Mouse (Mus musculus): ENCODE measurements around the gene Bloc1s1. TPM values are rescaled to one million over a fixed set of nuclear protein-coding genes. Genes with fewer than 3 reads are reported as not detected.

Bloc1s1 gene
- polyA plus RNA-seq, 1 experiment from 2014 or later: 228 TPM

DNA sequence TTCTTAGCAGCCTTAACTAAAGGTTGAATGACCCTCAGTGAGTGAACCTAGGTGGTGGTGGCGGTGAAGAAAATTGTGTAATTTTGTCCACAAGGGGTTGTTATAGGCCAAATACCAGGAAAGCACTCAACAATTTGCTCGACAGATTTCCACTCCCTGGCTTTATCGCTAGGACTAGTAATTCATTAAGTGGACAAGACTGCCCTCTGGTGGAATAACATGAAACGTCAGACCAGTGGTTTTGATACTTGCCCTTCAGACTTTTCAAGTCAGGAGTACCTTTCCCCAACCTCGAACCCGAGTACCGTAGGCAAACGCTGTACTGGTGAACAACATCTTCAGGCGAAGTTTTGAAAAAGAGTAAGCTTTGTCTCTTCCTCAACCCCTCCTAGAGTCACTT lies 28.4 kb downstream of the Bloc1s1 start:
- under 1% methylated on average over 9 of the region's 9 CpGs for WGBS
- no peak overlapping the region for H3K9ac ChIP-seq (ENCODE audit: low read depth, low read length)
- H3K27me3 ChIP-seq (ENCODE audit: control insufficient read depth, insufficient read depth, low read depth, low read length): peaks cover 11% of the 10 kb centered on the region
- 0 out of 2 replicates have a peak overlapping the region, but pooled peaks have one; percentile 35 for H3K4me2 ChIP-seq (ENCODE audit: low read length)
- H3K4me1 ChIP-seq (ENCODE audit: control insufficient read depth, insufficient read depth, low read length): peaks cover 21% of the 10 kb centered on the region
- no peaks in the 10 kb centered on the region for H3K36me3 ChIP-seq (ENCODE audit: control insufficient read depth, insufficient read depth, low read length)
- no peaks in the 10 kb centered on the region for H3K9me3 ChIP-seq (replicated peaks; ENCODE audit: control insufficient read depth, low read length, poor library complexity, severe bottlenecking)
- no peak overlapping the region; the same call in 1 of the 2 replicates for H3K4me3 ChIP-seq (ENCODE audit: low read depth, low read length)
- no peak overlapping the region for H3K27ac ChIP-seq (ENCODE audit: low read length)
- ATAC-seq: 0 out of 2 replicates have a peak, but pooled peaks have one; percentile 6

- Histone ChIP-seq H3K9ac (ENCODE audit: low read depth, low read length) (peak overlapping the region; percentile 86), H3K4me1 (ENCODE audit: control insufficient read depth, insufficient read depth, low read length) (peaks cover 42% of the 10 kb centered on the region), H3K9me3 (replicated peaks; ENCODE audit: control insufficient read depth, low read length, poor library complexity, severe bottlenecking) (no peaks in the 10 kb centered on the region), H3K4me3 (ENCODE audit: low read depth, low read length) (peak overlapping the region; percentile 82), H3K4me2 (ENCODE audit: low read length) (peak overlapping the region; percentile 92), H3K27me3 (ENCODE audit: control insufficient read depth, insufficient read depth, low read depth, low read length) (peaks cover 11% of the 10 kb centered on the region), H3K36me3 (ENCODE audit: control insufficient read depth, insufficient read depth, low read length) (no peaks in the 10 kb centered on the region), H3K27ac (ENCODE audit: low read length) (peak overlapping the region; percentile 94)
- WGBS: 2% methylated on average over 9 of the region's 9 CpGs
- ATAC-seq: peak; percentile 21
Measured at GRCm38 (mm10) chr10:128892246-128892645, 31.6 kb downstream of the Bloc1s1 start.

- peak within 1 kb of the TSS; percentile 94 for H3K27ac ChIP-seq (ENCODE audit: low read length)
- H3K4me3 ChIP-seq (ENCODE audit: low read depth, low read length): peak within 1 kb of the TSS; percentile 82
- no peaks in the 10 kb centered on the region; the same call in 1 of the 2 replicates for H3K36me3 ChIP-seq (ENCODE audit: control insufficient read depth, insufficient read depth, low read length)
- ATAC-seq: peak; percentile 83
- whole genome bisulfite sequencing: under 1% methylated on average over 35 of the region's 89 CpGs
- H3K4me2 ChIP-seq (ENCODE audit: low read length): peak within 1 kb of the TSS; percentile 92
- H3K9ac ChIP-seq (ENCODE audit: low read depth, low read length): peak within 1 kb of the TSS; percentile 86
- H3K9me3 ChIP-seq (replicated peaks; ENCODE audit: control insufficient read depth, low read length, poor library complexity, severe bottlenecking): no peaks in the 10 kb centered on the region
- H3K4me1 ChIP-seq (ENCODE audit: control insufficient read depth, insufficient read depth, low read length): peaks cover 42% of the 10 kb centered on the region
- H3K27me3 ChIP-seq (ENCODE audit: control insufficient read depth, insufficient read depth, low read depth, low read length): peaks cover 7% of the 10 kb centered on the region
Measured at GRCm38 (mm10) chr10:128891296-128892094, 32.3 kb downstream of the Bloc1s1 start, which contains the start of gene Gdf11. Gdf11 (minus strand) TSS chr10:128891718.

DNA sequence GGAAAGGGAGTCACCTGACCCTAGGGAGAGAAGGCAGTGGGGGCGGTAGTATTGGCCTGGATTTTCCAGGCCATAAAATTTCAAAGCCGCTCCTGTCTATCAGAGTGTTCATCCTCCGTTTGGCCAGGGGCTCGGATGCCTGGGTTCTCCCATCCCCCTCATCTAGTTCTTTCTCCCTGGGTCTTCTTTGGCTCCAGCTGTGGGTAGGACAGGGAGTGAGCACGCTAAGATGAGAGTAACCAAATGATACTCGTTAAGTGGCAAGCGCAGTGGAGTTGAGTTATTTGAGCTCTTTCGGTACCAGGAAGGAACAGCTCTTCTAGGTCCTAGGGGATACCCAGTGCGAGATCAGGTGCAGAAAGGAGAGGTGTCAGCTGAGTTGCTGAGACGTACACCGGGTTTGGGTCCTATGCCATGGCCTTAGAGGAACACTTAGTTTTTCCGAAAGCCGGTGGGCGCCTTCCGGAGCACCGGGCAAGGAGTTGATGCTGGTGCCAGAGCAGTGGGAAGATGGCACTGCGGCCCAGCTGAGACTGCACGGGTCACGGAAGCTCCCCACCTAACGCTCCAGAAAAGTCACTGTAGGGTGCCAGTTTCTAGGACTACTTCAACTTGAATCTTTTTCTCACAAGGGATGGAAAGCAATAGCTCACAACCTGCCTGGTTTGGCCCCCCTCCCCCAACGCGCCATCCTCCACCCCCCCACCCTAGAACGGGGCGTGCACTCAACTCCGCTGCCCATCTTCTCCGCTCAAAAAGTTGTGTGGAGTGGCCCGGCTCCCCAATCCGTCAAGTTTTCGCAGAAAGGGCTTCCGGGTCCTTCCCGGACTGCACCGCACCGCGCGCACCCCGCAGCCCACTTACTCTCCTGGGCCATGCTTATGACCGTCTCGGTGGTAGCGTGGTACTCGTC lies 33.2 kb downstream of the Bloc1s1 start:
- ATAC-seq: peak; percentile 39
- H3K9me3 ChIP-seq (replicated peaks; ENCODE audit: control insufficient read depth, low read length, poor library complexity, severe bottlenecking): no peaks in the 10 kb centered on the region
- H3K9ac ChIP-seq (ENCODE audit: low read depth, low read length): peak overlapping the region; percentile 86

GRCm38 (mm10) chr10:128889846-128890245 lies 34.0 kb downstream of the Bloc1s1 start:
- Histone ChIP-seq H3K4me3 (ENCODE audit: low read depth, low read length) (peak overlapping the region; percentile 82), H3K36me3 (ENCODE audit: control insufficient read depth, insufficient read depth, low read length) (peaks cover 7% of the 10 kb centered on the region; the same call in 1 of the 2 replicates), H3K27me3 (ENCODE audit: control insufficient read depth, insufficient read depth, low read depth, low read length) (no peaks in the 10 kb centered on the region), H3K4me2 (ENCODE audit: low read length) (peak overlapping the region; percentile 92), H3K4me1 (ENCODE audit: control insufficient read depth, insufficient read depth, low read length) (peaks cover 34% of the 10 kb centered on the region), H3K9me3 (replicated peaks; ENCODE audit: control insufficient read depth, low read length, poor library complexity, severe bottlenecking) (no peaks in the 10 kb centered on the region), H3K27ac (ENCODE audit: low read length) (0 out of 2 replicates have a peak overlapping the region, but pooled peaks have one; percentile 47), H3K9ac (ENCODE audit: low read depth, low read length) (peak overlapping the region; percentile 86; the same call in 1 of the 2 replicates)
- ATAC-seq: no peak
- 0% methylated on average over 1 of the region's 2 CpGs for WGBS

More for the DNA sequence above, 33.2 kb downstream of the Bloc1s1 start:
- peak overlapping the region; percentile 82 for H3K4me3 ChIP-seq (ENCODE audit: low read depth, low read length)
- peaks cover 35% of the 10 kb centered on the region for H3K4me1 ChIP-seq (ENCODE audit: control insufficient read depth, insufficient read depth, low read length)
- peak overlapping the region; percentile 92 for H3K4me2 ChIP-seq (ENCODE audit: low read length)
- H3K27ac ChIP-seq (ENCODE audit: low read length): peak overlapping the region; percentile 94
- no peaks in the 10 kb centered on the region; the same call in 1 of the 2 replicates for H3K27me3 ChIP-seq (ENCODE audit: control insufficient read depth, insufficient read depth, low read depth, low read length)
- peaks cover 4% of the 10 kb centered on the region; the same call in 1 of the 2 replicates for H3K36me3 ChIP-seq (ENCODE audit: control insufficient read depth, insufficient read depth, low read length)
- WGBS: under 1% methylated on average over 40 of the region's 40 CpGs

DNA sequence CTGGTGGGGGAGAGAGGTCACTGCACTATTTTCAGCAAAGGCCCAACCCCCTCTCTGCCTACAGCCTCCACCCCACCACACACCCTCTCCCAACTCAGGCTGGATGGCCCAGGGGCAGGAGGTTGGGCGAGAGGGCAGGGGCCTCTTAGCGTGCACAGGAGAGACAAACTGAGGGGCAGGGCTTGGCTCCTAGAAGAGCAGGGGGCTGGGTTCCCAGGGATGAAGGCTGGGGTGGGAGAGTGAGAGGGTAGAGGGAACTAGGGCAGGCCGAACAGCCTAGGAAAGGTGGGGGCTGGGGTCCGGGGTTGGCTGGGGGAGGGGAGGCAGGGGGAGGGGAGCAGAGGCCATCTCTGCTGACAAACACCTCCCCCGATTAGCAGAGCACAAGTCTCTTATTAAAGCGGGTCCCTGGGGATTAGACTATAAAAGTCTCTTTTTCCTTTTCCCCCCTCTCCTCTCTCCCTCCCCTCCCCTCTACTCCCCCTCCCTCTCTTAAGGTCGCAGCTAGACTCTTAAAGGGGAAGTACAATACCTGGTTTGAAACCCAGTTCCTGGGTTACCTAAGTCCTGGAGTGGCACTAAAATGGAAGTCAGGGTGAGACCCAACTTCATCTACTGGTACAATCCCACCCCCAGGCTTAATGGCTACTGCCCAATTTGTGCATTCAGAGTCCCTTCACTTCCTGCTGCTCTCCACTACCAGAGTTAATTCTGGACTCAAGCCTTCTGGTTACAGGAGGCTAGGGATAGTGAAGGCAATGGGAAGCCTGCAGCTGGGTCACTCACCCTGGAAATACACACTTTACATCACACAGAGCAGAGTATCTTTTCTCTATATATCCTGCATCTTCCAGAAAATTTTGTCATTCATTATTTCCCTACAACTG lies 34.7 kb downstream of the Bloc1s1 start:
- 1% methylated on average over 7 of the region's 7 CpGs for WGBS
- Histone ChIP-seq H3K27ac (ENCODE audit: low read length) (peak overlapping the region; percentile 38), H3K4me1 (ENCODE audit: control insufficient read depth, insufficient read depth, low read length) (peaks cover 34% of the 10 kb centered on the region)

DNA sequence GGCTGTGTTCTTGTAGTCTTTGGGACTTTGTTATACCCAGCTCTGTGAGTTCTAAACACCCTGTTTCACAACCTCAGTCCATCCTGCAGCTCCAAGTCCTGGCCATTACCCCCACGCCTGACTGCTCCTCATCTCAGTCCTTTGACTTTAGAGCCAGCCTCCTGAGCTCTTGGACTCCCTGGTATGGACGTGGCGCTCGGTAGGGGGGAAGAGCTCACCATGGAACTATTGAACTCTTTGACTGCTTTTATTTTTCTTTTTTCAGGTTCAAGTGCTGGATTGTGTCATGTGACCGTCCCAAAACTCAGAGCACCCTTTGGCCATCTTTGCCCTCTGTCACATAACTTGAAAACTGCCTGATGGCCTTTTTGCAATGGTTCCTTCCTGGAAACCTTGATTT lies 41.8 kb downstream of the Bloc1s1 start:
- no peaks in the 10 kb centered on the region for H3K9me3 ChIP-seq (replicated peaks; ENCODE audit: control insufficient read depth, low read length, poor library complexity, severe bottlenecking)
- no peak overlapping the region for H3K27ac ChIP-seq (ENCODE audit: low read length)
- ATAC-seq: no peak
- peaks cover 12% of the 10 kb centered on the region for H3K36me3 ChIP-seq (ENCODE audit: control insufficient read depth, insufficient read depth, low read length)
- H3K4me3 ChIP-seq (ENCODE audit: low read depth, low read length): no peak overlapping the region
- H3K4me1 ChIP-seq (ENCODE audit: control insufficient read depth, insufficient read depth, low read length): no peaks in the 10 kb centered on the region
- 73% methylated on average over 5 of the region's 5 CpGs for WGBS
- no peak overlapping the region for H3K4me2 ChIP-seq (ENCODE audit: low read length)
- H3K9ac ChIP-seq (ENCODE audit: low read depth, low read length): no peak overlapping the region
- H3K27me3 ChIP-seq (ENCODE audit: control insufficient read depth, insufficient read depth, low read depth, low read length): no peaks in the 10 kb centered on the region

More for the DNA sequence above, 34.7 kb downstream of the Bloc1s1 start:
- H3K27me3 ChIP-seq (ENCODE audit: control insufficient read depth, insufficient read depth, low read depth, low read length): no peaks in the 10 kb centered on the region
- no peaks in the 10 kb centered on the region for H3K9me3 ChIP-seq (replicated peaks; ENCODE audit: control insufficient read depth, low read length, poor library complexity, severe bottlenecking)
- peak overlapping the region; percentile 92 for H3K4me2 ChIP-seq (ENCODE audit: low read length)
- H3K4me3 ChIP-seq (ENCODE audit: low read depth, low read length): peak overlapping the region; percentile 82
- ATAC-seq: peak; percentile 26
- peak overlapping the region; percentile 52 for H3K9ac ChIP-seq (ENCODE audit: low read depth, low read length)
- peaks cover 8% of the 10 kb centered on the region; the same call in 1 of the 2 replicates for H3K36me3 ChIP-seq (ENCODE audit: control insufficient read depth, insufficient read depth, low read length)

- Histone ChIP-seq H3K9ac (ENCODE audit: low read depth, low read length) (no peak overlapping the region), H3K27me3 (ENCODE audit: control insufficient read depth, insufficient read depth, low read depth, low read length) (no peaks in the 10 kb centered on the region)
- WGBS: 93% methylated on average over 2 of the region's 2 CpGs
Measured at GRCm38 (mm10) chr10:128878811-128879210, 45.0 kb downstream of the Bloc1s1 start.

More at GRCm38 (mm10) chr10:128878811-128879210, 45.0 kb downstream of the Bloc1s1 start:
- H3K4me3 ChIP-seq (ENCODE audit: low read depth, low read length): no peak overlapping the region
- H3K36me3 ChIP-seq (ENCODE audit: control insufficient read depth, insufficient read depth, low read length): peaks cover 6% of the 10 kb centered on the region
- ATAC-seq: no peak
- no peak overlapping the region for H3K27ac ChIP-seq (ENCODE audit: low read length)
- H3K4me1 ChIP-seq (ENCODE audit: control insufficient read depth, insufficient read depth, low read length): no peaks in the 10 kb centered on the region
- H3K9me3 ChIP-seq (replicated peaks; ENCODE audit: control insufficient read depth, low read length, poor library complexity, severe bottlenecking): no peaks in the 10 kb centered on the region
- H3K4me2 ChIP-seq (ENCODE audit: low read length): no peak overlapping the region

All from midbrain, embryonic 16.5 days (tissue).